ENCODE assay signal across 17 mouse cellular contexts in genomic region chr8:115741964-115742363, GRCm38 (mm10). TPM values are rescaled to one million over a fixed set of nuclear protein-coding genes. Genes with fewer than 3 reads are reported as not detected.
A peak's percentile ranks its signal among the peaks of the same experiment; 100 is the strongest.
DNase-seq lines count a peak whose midpoint lies in the region; ATAC-seq and TF ChIP-seq lines count a peak whose summit lies in the region.
"Had no signal": no experiment of that assay in that cellular context is flagged by ENCODE, and none has a peak within 500 bp of the region (broad histone marks: within the 10 kb centered on the region; RNA-seq: fewer than 3 reads in every experiment).

No protein-coding gene starts in this region.

- TF ChIP-seq POLR2A in brain, embryonic 14.5 days (IDR thresholded peaks at IDR 0.05; ENCODE audit: borderline replicate concordance, extremely low read depth, insufficient read depth, insufficient read length, poor library complexity, severe bottlenecking): no peak

- H3K27ac ChIP-seq in forebrain, embryonic 14.5 days (ENCODE audit: low read depth, low read length): no peak overlapping the region
- H3K27ac ChIP-seq in forebrain, embryonic 12.5 days: no peak overlapping the region
- H3K27ac ChIP-seq: embryonic facial prominence, embryonic 10.5 days; embryonic facial prominence, embryonic 12.5 days had no signal

- H3K27me3 ChIP-seq in forebrain, embryonic 14.5 days (replicated peaks; ENCODE audit: control insufficient read depth, insufficient read depth, low read length): no peaks in the 10 kb centered on the region
- no peaks in the 10 kb centered on the region for H3K27me3 ChIP-seq in forebrain, embryonic 12.5 days
- H3K27me3 ChIP-seq: embryonic facial prominence, embryonic 12.5 days had no signal

- no peaks in the 10 kb centered on the region for H3K9me3 ChIP-seq in forebrain, embryonic 14.5 days (replicated peaks; ENCODE audit: control insufficient read depth, low read length)
- no peaks in the 10 kb centered on the region for H3K9me3 ChIP-seq in forebrain, embryonic 12.5 days
- H3K9me3 ChIP-seq: embryonic facial prominence, embryonic 10.5 days; embryonic facial prominence, embryonic 12.5 days had no signal

- H3K36me3 ChIP-seq in forebrain, embryonic 14.5 days (ENCODE audit: control insufficient read depth, insufficient read depth, low read length): no peaks in the 10 kb centered on the region
- H3K36me3 ChIP-seq in forebrain, embryonic 12.5 days (replicated peaks): no peaks in the 10 kb centered on the region
- H3K36me3 ChIP-seq: embryonic facial prominence, embryonic 10.5 days; embryonic facial prominence, embryonic 12.5 days had no signal

- 69% methylated on average over 6 of the region's 6 CpGs for WGBS in forebrain, embryonic 14.5 days
- 92% methylated on average over 6 of the region's 6 CpGs for WGBS in forebrain, embryonic 12.5 days

- no peak overlapping the region for H3K4me3 ChIP-seq in forebrain, embryonic 14.5 days (ENCODE audit: low read depth, low read length)
- no peak overlapping the region for H3K4me3 ChIP-seq in forebrain, embryonic 12.5 days (replicated peaks)
- H3K4me3 ChIP-seq: embryonic facial prominence, embryonic 10.5 days; embryonic facial prominence, embryonic 12.5 days had no signal

- no peak overlapping the region for H3K9ac ChIP-seq in forebrain, embryonic 14.5 days (ENCODE audit: low read length)
- H3K9ac ChIP-seq in forebrain, embryonic 12.5 days: no peak overlapping the region
- H3K9ac ChIP-seq: embryonic facial prominence, embryonic 12.5 days had no signal

- H3K4me2 ChIP-seq in forebrain, embryonic 14.5 days (ENCODE audit: low read length): no peak overlapping the region
- H3K4me2 ChIP-seq in forebrain, embryonic 12.5 days: no peak overlapping the region
- H3K4me2 ChIP-seq: embryonic facial prominence, embryonic 12.5 days had no signal

- peak; percentile 46 for DNase-seq in forebrain, embryonic 14.5 days (ENCODE audit: low spot score)
- DNase-seq in frontal cortex, postnatal 14 days (ENCODE audit: low spot score in 2 of 2): no peak
- peak; percentile 47 for DNase-seq in brain, embryonic 14.5 days (ENCODE audit: low read depth)
- no peak for DNase-seq in cerebellum, adult 11-12 months
- DNase-seq: adrenal gland, adult 2 months; adrenal gland, postnatal 10 days; adrenal gland, postnatal 25 days; cerebellum, adult 11 months; cerebellum, adult 2 months; cerebellum, adult 9-10 months; cerebellum, postnatal 10 days; cerebellum, postnatal 25 days had no signal

- ATAC-seq in forebrain, embryonic 14.5 days: no peak
- ATAC-seq in forebrain, embryonic 12.5 days (ENCODE audit: low FRiP score): no peak
- ATAC-seq in frontal cortex, adult (ENCODE audit: low TSS enrichment): peak; percentile 85
- ATAC-seq: forebrain, embryonic 16.5 days had no signal

- no peaks in the 10 kb centered on the region for H3K4me1 ChIP-seq in forebrain, embryonic 14.5 days (ENCODE audit: control insufficient read depth, insufficient read depth, low read length)
- H3K4me1 ChIP-seq in forebrain, embryonic 12.5 days: no peaks in the 10 kb centered on the region
- H3K4me1 ChIP-seq: embryonic facial prominence, embryonic 10.5 days; embryonic facial prominence, embryonic 12.5 days had no signal

- no peak for TF ChIP-seq CTCF in brain, embryonic 14.5 days (IDR thresholded peaks at IDR 0.05; ENCODE audit: borderline replicate concordance, extremely low read depth, insufficient read depth, insufficient read length)

RNA-seq across cellular contexts. Expression of gene Maf, which starts 34.4 kb away (rescaled TPM):
- 4.5 and 6.1 TPM in 2 replicates for polyA plus RNA-seq in forebrain, embryonic 14.5 days (2014; fragmentation: Nextera tagmentation; extraction: Ambion mirVana)
- 3.1 and 3.6 TPM in 2 replicates for polyA plus RNA-seq in forebrain, embryonic 12.5 days (2016; fragmentation: Nextera tagmentation; extraction: Ambion mirVana)
- polyA plus RNA-seq in brain, embryonic 14.5 days (2012; rRNA removed): 9.3 and 19.3 TPM in 2 replicates

Comparison
In these comparisons a context has a peak if more than half of its experiments do, and no peak if none do; other contexts are left out.
1. DNase-seq: peak in forebrain, embryonic 14.5 days (single experiment) and brain, embryonic 14.5 days (single experiment); none in frontal cortex, postnatal 14 days (0 of 2) and cerebellum, adult 11-12 months (single experiment).